Mouse (Mus musculus) kidney, postnatal 36 days (tissue): ENCODE measurements around the gene Ercc1.

Source experiments
- DNase-seq, 2 experiments: peaks; one replicate each; pipeline ENCODE4 v3.0.0; 2021 to 2022; ENCODE audit warnings: mixed read lengths in 2 of 2

Gene Ercc1

DNA sequence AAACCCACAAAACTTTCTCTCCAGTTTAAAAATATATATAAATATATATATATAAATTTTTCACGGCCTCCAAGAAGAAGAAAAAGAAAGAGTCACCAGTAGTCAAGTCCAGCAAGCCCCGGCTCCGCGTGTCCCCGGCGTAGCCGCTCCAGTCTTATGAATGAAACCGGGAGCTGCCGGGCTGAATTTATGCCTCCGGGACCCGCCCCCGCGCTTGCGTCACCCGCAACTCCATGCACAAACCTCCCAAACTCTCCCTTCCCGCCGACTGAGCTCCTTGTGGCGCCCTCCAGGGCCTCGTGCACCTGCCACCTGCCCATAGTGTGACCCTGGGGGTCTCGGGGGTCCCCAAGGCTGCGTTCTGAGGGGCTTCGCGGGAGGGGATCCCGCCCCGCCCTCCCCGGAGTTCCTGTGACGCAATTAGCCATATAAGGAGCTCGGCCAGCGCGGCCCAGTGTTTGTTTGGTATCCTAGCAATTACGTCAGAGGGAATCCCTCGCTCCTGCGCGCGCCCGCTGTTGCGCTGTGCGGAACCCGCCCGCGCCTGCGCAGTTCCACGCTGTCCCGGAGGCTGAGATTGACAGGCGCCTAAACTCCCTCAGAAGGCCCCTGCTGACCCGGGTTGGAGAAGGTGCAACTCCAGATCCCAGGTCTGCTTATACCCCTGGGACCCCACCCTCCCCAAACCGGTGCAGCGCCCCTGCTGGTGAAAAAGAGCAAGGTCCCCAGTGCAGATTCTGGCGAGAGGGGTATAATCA lies 34.5 kb upstream of the Ercc1 start, which contains the start of gene Fosb:
Gene Fosb (minus strand): TSS at position 168 of the 758 bp plus-strand sequence.
- DNase-seq, result peak; percentile 97 to 98

DNA sequence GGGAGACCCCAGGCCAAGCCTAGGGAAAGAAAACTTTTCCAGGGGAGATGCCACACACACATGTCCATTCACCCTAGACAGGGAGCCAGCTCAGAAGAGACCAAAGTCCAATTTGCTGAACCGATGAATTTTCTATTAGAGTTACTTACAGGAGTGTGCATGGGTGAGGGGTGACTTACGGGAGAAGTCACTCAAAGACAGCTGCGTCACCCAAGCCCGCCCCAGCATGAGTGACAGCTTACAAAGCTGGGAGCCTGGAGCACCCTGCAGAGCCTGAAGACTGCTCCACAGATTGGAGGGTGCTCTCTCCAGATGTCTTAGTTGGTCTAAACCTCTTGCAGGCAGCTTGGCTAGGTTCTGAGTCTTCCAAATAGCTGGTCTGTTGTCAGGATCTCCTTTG lies 32.6 kb upstream of the Ercc1 start:
- peak; percentile 38 to 57 for DNase-seq

DNA sequence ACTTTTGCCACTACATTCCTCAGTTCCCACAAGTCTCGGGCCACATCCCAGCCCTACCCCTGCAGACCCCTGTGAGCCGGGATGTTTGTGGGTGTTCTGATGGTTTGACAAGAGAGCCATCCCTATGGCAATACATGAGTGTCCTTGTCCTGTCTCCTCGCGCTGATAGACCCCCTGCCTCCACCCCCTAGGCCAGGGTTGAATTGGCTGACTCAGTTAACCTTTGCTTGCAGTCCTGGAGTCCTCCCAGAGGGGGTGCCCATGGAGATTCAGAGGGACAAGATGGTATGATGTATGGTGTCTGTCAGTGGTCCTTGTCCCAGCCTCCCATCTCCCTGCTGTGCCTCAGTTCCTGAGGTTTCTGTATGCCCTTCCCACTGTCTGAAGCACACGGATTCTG lies 30.5 kb upstream of the Ercc1 start:
- DNase-seq, result no peak

DNA sequence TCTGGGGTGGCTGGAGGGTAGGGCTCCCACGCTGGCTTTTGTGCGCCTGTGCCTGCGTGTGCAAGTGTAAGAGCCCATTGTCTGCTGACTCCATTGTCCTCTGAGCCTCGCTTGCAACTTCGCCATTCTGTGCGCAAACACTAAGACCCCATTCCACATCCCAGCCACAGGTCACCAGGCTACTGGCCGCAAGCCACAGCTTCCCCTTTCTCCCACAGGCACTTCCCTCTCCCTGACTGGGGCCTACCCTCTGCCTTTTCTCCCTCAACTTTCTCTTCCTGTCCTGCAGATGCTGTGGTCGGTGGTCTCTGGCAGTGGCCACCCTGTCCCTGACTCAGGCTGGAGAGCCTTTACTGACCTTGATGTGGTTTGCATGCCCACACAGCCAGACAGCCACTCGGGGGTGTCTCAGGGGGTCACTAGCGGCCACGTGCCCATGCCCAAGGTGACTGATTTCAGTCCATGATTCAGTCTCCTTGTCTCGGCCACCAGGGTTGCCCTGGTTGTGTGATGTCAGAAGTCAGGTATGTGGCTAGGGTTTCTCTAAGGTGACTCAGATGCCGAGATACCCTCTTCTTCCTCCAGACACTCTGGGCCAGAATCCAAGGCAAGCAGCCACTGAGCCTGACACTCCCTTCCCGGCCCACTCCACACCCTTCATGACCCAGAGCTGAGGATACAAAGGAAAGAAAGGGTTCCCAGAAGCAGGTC lies 28.0 kb upstream of the Ercc1 start:
- DNase-seq, result peak in 1 of 2 experiments; percentile 35

DNA sequence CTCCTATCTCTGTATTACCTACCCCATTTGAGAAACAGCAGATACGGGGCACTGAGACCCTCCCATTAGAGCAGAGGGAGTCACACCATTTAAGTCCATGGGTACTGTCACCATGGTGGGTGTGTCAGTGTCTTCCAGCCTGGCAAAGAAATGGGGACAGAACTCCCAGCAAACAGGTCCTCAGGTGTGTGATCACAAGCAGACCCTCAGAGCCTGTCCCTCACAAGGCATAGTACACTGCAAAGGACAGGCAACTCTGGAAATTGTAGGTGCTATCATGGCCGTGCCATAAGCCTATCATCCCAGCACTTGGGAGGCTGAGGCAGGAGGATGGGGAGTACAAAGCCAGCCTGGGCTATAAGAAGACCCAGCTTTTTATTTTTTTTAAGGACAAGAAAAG lies 26.4 kb upstream of the Ercc1 start:
- no peak for DNase-seq

DNA sequence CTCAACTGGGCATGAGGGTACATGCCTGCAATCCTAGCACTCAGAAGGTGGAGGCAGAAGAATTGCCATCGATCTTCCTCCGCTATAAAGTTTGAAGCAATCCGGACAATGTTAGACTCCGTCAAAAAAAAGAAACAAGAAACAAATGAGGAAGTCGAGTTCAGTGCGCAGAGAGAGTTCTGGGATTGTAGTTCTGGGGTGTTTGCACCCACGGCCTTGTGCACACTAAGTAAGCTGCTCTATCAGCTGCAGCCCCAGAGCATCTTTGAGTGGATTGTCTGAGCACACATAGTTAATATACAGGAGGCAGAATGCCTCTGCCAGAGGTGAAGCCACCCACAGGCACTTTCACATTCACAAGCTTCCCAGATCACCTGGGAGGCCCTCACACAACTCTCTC lies 25.9 kb upstream of the Ercc1 start:
- DNase-seq, result no peak

DNA sequence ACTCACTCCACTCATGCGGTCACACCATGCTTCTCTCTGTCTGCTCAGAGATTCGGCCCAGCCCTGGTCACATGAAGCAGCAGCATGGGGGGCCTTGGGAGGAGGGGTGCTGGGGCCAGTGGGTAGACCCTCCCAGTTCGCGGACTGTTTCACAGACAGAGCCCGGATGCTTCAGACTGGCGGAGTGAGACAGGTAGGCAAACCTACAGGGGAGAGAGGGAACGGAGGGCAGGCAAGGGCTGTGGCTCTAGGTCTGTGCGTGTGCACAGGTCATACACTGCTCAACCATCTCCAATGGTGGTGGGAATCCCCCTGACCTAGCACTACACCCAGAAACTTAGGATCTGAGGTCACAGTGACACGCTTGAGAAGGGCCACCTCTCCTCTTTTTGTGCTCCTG lies 25.1 kb upstream of the Ercc1 start:
- DNase-seq, result no peak

DNA sequence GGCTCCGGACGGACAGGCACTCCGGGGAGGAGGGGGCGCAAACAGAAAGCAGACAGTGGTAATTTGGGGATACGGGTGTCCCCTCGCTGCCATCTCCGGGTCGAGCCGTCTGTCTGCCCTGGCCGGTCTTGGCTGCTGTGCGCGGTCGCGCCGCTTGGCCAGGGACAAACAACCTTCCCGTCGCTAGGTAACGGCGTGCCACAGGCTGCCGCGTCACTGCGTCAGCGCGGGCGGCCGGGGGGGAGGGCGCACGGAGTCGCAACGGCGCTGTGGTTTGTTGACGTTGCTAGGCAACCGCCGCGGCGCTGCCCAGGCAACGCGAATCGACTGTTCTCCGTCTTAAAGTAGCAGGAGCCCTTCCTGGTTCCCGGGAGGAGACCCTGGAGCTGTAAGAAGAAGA lies 24.7 kb upstream of the Ercc1 start:
- DNase-seq, result peak; percentile 98 to 99

DNA sequence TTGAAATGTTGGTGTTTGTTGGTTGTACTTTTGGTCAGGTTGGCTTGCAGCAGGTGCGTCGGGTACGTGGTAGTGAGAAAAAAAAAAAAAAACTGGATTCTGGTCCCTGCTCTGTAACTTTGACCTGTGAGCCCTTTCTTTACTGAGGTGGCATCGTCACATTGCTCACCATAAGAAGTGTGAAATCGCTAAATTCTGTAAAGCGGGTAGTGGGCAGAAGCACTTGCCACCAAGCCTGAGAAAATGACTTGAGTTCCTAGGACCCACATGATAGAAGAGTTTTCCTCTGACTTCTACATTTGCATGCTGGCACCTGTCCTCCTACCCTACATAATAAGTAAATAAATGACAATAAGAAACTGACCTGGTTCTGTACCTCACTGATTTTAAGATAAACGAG lies 23.9 kb upstream of the Ercc1 start:
- DNase-seq, result no peak

DNA sequence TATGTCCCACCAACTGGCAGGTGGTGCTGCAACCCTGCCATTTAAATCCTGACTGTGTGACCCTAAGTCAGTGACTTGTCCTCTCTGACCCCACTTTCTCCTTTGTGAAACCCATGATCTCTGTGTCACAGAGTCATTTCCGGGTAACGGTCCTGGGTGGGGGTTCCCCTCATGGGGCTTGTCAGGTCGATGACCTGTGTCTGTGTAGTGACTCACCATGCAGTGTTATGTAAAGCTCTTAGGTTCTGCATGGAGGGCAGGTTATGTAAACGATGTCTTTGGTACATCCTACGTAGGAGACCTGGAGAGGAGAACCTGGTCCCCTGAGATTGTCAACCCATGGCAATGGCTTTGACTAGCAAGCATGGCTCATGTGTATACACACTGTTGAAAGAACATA lies 23.1 kb upstream of the Ercc1 start:
- DNase-seq, result no peak

DNA sequence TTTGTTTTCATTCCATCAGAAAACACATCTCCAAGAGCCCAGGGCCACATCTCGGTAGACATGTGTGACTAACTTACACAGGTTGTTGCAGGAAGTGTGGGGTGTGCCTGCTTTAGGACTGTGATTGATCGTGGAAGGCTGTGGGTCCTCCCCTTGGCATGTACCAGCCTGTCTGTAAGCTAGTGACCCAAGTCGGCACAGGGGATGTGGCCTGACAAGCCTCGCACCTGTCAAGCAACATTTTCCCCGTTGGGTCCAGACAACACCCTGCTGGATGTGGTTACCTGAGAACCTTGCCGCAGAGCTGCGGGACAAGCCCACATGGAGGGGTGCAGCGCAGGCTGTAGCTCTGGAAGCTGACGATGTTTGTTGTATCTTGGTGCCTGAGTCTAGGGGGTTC lies 22.1 kb upstream of the Ercc1 start:
- no peak for DNase-seq

DNA sequence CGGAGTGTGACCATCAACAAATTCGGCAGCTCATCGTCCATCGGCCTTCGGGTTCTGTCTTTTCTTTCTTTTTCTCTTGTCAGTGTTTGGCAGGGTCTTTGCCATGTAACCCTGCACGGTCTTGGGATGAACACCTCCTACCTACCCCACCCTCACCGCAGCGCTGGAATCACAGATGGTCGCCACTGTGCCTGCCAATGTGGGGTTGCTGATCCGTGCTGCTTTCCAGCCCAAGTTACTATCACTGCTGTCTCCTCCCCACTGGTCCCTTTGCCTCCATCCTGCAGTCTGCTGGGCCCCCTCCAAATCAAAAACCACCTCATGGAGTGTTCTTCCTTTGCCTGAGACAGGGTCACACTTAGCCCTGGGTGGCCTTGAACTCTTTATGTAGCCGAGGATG lies 20.4 kb upstream of the Ercc1 start:
- no peak for DNase-seq

DNA sequence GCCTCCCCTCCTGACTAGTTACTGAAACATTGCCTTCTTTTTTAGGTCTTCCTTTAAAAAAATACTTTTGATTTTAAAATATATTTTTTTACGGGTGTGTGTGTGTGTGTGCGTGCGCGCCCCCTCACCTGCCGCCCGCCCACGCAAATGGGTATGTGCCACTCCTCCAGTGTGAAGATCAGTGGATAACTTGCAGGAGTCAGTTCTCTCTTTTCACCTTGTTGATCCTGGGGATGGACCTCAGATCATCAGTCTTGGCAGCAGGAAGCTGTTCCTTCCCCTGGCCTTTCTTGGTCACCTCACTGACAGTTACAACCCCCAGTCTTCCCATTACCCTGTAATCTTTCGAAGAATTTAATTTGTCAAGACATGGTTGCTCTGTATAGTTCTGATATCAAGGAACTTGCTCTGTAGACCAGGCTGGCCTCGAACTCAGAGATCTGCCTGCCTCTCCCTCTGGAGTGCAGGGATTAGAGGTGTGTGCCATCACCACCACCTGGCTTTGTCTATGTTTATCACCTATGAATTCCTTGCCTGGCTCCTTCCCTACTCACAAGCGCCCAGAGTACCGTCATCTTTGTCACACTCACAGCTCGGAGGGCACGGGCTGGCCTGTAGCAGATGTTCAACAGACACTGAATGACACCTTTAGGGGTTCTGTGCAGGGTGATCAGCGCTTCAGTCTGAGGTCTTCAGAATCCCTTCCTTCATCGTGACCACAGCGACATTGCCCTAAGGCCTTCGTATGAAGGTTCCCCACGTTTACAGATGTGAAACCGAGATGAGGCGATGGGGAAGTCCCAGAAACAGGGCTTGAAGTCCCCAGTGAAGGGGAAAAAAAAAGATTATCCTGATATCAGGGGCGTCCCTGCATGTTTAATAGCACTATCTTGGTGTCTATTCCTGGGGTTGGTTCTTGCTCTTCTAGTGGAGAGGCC lies 19.0 kb upstream of the Ercc1 start:
- no peak for DNase-seq

DNA sequence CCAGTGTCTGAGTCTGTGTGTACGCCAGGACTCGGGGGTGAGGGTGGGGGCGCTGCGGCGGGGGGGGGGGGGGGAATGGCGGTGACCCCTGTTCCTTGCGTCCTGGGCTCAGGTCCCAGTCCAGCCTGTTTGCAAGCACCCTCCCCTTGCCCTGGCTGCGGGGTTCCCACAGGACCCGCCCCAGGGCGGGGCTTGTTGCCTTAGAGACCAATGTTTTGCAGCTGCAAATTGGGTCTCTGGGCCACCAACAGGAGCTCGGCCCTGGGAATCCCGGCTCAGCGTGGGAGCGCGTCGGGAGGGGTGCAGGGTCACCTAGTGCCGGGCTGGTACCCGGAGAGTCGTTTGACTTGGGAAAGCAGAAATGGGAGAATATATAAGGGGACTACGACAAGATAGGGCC lies 18.2 kb upstream of the Ercc1 start:
- DNase-seq, result peak; percentile 96 to 98

DNA sequence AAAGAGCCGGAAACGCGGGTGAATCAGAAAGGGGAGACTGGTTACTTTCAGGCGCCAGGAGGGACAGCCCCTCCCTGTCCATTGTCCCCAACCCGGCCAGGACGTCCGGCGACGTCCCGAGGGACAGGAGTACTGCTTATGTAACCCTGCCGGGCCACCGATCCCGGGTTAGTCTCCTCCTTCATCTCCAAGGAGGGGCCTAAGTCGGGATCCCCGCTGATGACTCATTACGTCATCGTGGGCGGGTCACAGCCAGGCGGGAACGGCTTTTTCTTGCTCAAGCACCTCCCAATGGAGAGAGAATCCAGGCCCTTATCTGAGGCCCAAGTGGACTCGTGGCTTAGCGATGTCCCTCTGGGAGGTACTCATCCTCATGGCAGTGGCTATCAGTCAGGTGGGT lies 17.4 kb upstream of the Ercc1 start:
- peak; percentile 94 to 96 for DNase-seq

DNA sequence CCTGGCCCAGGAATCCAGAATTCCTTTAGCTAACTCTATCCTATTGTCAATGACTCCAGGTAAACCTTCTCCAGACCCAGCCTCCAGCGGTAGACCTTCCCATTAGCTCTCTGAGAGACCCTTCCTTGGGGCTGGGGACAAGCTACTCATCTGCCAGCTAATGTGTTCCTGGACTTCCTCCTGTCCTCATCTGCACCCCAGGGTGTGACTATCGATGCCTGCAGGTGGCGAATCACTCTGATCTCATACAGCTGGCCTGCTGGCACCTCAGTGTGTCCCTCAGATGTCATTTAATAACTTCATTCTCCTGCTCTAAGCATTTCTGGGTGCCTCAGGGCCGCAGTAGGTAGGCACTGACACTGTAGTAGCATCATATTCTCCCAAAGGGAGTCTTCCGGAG lies 16.8 kb upstream of the Ercc1 start:
- DNase-seq, result no peak

DNA sequence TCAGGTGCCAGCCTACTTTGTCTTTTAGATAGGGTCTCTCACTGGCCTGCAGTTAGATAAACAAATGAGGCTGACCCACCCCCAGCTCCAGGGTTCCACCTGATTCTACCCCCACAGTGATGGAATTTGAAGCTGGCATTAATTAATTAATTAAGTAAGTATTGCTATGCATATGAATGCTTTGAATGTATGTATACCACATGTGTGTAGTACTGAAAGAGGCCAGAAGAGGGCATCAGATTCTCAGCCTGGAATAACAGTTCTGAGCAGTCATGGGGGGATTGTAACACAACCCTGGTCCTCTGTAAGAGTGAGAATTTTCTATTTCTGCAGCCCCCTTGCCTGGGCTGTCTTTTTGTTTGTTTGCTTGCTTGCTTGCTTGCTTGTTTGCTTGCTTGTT lies 16.2 kb upstream of the Ercc1 start:
- no peak for DNase-seq

DNA sequence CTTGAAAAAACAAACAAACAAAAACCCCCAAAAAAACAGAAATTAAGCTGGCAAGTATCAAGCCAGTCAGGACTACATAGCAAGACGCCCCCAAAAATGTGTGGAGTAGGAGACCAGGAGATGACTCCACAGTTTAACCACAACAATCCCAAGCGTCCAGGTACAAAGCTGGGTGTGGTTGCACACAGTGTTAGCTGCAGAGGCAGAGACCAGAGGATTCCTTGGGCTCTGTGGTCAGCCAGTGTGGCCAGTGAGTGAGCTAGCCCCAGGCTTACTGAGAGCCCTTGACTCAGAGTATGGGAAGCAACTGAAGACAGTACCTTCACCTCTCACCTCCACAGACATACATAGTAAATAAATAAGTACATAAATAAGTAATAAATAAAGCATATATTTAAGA lies 12.7 kb upstream of the Ercc1 start:
- no peak for DNase-seq

DNA sequence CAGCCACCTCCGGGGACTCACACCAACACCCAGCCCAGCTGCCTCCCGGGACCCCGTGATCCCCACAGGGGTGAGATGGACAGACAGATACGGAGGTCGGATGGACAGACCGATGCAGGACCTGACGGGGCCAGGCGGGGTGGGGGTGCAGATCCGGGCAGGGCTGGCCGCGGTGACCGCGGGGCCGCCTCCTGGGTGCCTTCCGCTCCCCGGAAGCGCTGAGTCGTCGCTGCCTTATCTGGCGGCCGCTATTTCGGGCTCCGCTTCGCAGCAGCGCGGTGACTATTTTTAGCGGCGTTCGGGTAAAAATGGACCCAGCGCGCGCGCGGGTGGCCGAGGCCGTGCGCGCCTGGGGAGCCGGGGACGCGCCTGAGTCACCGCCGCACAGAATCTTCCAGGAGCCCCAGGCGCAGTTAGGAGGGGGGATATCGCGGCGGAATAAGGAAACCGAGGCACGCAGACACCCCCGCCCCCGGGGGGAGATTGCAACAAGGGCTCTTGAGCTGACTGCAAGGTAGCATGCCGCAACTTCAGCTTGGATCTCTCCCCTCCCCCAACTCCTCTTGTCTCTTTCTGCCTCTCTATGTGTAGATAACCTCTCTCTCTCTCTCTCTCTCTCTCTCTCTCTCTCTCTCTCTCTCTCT lies 11.7 kb upstream of the Ercc1 start:
- DNase-seq, result peak; percentile 66 to 79

DNA sequence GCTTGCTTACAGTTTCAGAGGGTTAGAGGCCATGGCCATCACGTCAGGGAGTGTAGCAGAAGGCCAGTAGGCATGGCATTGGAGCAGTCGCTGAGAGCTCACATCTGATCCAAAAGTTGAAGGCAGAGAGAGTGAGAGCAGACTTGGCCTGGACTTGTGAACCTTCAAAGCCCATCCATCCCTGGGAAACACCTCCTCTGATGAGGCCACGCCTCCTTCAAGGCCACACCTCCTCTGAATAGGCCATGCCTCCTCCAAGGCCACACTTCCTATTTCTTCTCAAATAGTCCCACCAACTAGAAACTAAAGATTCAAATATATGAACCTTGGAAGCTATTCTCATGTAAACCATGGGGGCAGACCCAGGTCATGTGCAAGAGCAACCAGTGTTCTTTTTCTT lies 9.0 kb upstream of the Ercc1 start:
- DNase-seq, result peak; percentile 54 to 74

DNA sequence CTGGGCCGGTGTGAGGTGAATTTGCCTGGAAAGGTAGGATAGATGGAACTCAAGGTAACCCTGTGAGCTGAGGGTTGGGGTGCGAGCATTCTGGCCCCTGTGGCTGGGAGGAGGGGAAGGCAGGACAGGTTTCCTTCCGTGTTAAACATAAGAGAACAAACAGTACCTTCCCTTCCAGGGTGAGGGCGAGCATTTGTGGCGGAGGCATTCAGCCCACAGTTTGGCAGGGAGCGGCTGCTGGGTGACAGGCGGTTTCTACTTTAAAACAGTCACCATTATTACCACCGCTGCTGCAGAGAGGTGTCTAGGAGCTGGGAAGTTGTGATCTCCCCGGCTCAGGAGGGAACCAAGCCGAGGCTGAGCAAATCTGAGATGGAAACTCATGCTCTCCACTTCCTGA lies 7.5 kb upstream of the Ercc1 start:
- no peak for DNase-seq

DNA sequence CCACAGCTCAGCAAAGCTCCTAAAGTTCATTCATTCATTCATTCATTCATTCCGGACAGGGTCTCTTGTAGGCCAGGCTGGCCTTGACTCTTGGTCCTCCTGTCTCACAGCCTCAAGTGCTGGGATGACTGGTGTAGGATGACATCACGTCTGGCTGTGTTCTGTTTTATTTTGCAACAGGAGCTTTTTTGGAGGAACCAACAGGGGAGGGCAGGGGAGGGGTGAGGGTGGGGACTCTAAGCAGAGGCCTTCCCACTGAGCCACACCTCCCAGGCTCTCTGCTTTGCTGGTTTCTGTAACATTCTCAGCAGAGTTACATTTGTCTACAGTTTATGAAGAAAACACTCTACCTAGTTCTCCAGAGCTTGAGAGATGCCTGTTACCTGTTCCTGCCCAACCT lies 6.5 kb upstream of the Ercc1 start:
- DNase-seq, result no peak

DNA sequence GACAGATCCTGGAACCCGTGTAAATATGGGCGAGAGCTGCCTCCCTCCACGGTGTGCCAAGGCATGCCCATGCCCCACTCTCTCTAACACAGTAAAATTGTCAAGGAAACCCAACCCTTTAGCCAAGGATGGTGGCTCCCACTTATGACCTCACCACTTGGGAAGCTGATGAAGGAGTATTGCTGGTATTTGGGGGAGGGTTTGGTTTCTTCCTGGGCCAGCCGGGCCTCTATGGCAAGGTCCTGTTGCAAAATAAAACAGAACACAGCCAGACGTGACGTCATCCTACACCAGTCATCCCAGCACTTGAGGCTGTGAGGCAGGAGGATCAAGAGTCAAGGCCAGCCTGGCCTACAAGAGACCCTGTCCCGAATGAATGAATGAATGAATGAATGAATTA lies 6.0 kb upstream of the Ercc1 start:
- no peak for DNase-seq
